Mouse (Mus musculus) thymus, adult 2 months (tissue): ENCODE measurements around the gene Adcyap1r1.

Experiments used
- CTCF ChIP-seq: fragments of 200-500 bp; IDR thresholded peaks from 2 replicates; pipeline ENCODE4 v1.5.1; 2012; ENCODE audit warnings: mild to moderate bottlenecking, control low read depth, low read length, moderate library complexity, borderline replicate concordance; ENCODE audit not compliant: control insufficient read depth, poor library complexity, insufficient read depth; ENCODE audit errors: extremely low read depth
- POLR2A ChIP-seq: fragments of 200-500 bp; IDR thresholded peaks from 2 replicates; pipeline ENCODE4 v1.6.1; 2012; ENCODE audit warnings: mild to moderate bottlenecking, low read length, control low read depth, moderate library complexity; ENCODE audit not compliant: control insufficient read depth, poor library complexity, insufficient read depth; ENCODE audit errors: extremely low read depth

GRCm38 (mm10) chr6:55432121-55432520, 19.7 kb upstream of the Adcyap1r1 start:
- TF ChIP-seq CTCF (no peak), POLR2A (no peak)
